Mouse (Mus musculus) lung, postnatal 0 days (tissue): ENCODE data around the gene Cdr1. TPM values are rescaled to one million over a fixed set of nuclear protein-coding genes. Genes with fewer than 3 reads are reported as not detected.

Experiments used
- ATAC-seq: fragments of 200-750 bp; cut with Nextera tagmentation; 2 replicates; pipeline ENCODE4 v1.8.0; 2017; ENCODE audit warnings: moderate library complexity
- DNase-seq: peaks from one replicate; pipeline ENCODE4 v3.0.0-alpha.2; 2016; ENCODE audit warnings: low spot score
- H3K27ac ChIP-seq: fragments of 300-500 bp; sonication (generic); 2 replicates; pipeline ENCODE4 v1.5.1; 2014; ENCODE audit warnings: antibody characterized with exemption, mild to moderate bottlenecking, low read length, mixed read lengths
- H3K27me3 ChIP-seq: fragments of 300-500 bp; sonication (generic); replicated peaks from 2 replicates; pipeline ENCODE4 v1.6.1; 2014; ENCODE audit warnings: low read length, mixed read lengths; ENCODE audit not compliant: insufficient read depth
- H3K36me3 ChIP-seq: fragments of 300-500 bp; sonication (generic); 2 replicates; pipeline ENCODE4 v1.6.1; 2014; ENCODE audit warnings: low read length, mixed read lengths; ENCODE audit not compliant: insufficient read depth
- H3K4me1 ChIP-seq: fragments of 300-500 bp; sonication (generic); 2 replicates; pipeline ENCODE4 v1.6.1; 2014; ENCODE audit warnings: antibody characterized with exemption, low read depth, low read length, mixed read lengths; ENCODE audit not compliant: insufficient read depth
- H3K4me2 ChIP-seq: fragments of 300-500 bp; sonication (generic); replicated peaks from 2 replicates; pipeline ENCODE4 v1.6.1; 2014; ENCODE audit warnings: low read depth, mild to moderate bottlenecking, low read length, moderate library complexity, mixed read lengths
- H3K4me3 ChIP-seq: fragments of 300-500 bp; sonication (generic); 2 replicates; pipeline ENCODE4 v1.5.1; 2014; ENCODE audit warnings: low read depth, low read length
- H3K9ac ChIP-seq: fragments of 300-500 bp; sonication (generic); replicated peaks from 2 replicates; pipeline ENCODE4 v1.6.1; 2014; ENCODE audit warnings: low read depth, mild to moderate bottlenecking
- H3K9me3 ChIP-seq: fragments of 300-500 bp; sonication (generic); 2 replicates; pipeline ENCODE4 v1.6.1; 2016; ENCODE audit warnings: low read length, mixed read lengths
- CTCF ChIP-seq: IDR thresholded peaks from 2 replicates; pipeline ENCODE4 v1.5.1; 2016; ENCODE audit warnings: antibody characterized with exemption, mild to moderate bottlenecking
- EP300 ChIP-seq: IDR thresholded peaks from 2 replicates; pipeline ENCODE4 v1.6.1; 2016; ENCODE audit warnings: antibody characterized with exemption, mild to moderate bottlenecking, control low read depth
- WGBS: fragments of 180-500 bp; shearing (Covaris S2); extraction: QIAGEN DNeasy Blood & Tissue Kit; methylation state at CpG from one replicate; pipeline ENCODE4 v1.1.7; 2014; 5-methylcytosine and 5-hydroxymethylcytosine counted together
- microRNA-seq: library from miRNA; unstranded; fragments of <30 nt; microRNA quantifications from one replicate; pipeline ENCODE4, GENCODE M21; 2016
- polyA plus RNA-seq: library from polyadenylated mRNA; unstranded; fragments of >200 nt; fragmentation: Nextera tagmentation; extraction: Ambion mirVana; gene quantifications from 2 replicates; pipeline ENCODE4 v1.2.1, GENCODE M21; 2015

Cdr1 gene
- polyA plus RNA-seq, 1 experiment from 2014 or later: not detected

- no peak overlapping the region for H3K27ac ChIP-seq
- no peaks in the 10 kb centered on the region for H3K36me3 ChIP-seq
- 53% methylated on average over 2 of the region's 2 CpGs for WGBS
- H3K4me1 ChIP-seq: no peaks in the 10 kb centered on the region
- ATAC-seq: no peak
- DNase-seq: no peak
- TF ChIP-seq CTCF (no peak), EP300 (no peak)
- H3K27me3 ChIP-seq: no peaks in the 10 kb centered on the region
- H3K9me3 ChIP-seq: no peaks in the 10 kb centered on the region
- no peak overlapping the region for H3K9ac ChIP-seq
- H3K4me2 ChIP-seq: no peak overlapping the region
- H3K4me3 ChIP-seq: no peak overlapping the region
Measured at GRCm38 (mm10) chrX:61145416-61145815, 39.9 kb downstream of the Cdr1 start.

GRCm38 (mm10) chrX:61134592-61134991, 50.8 kb downstream of the Cdr1 start:
- DNase-seq: no peak
- H3K27ac ChIP-seq: no peak overlapping the region
- WGBS: 70% methylated on average over 4 of the region's 4 CpGs
- TF ChIP-seq EP300 (no peak), CTCF (peak; percentile 27; the same call in 1 of the 2 replicates)
- H3K9ac ChIP-seq: no peak overlapping the region
- H3K36me3 ChIP-seq: no peaks in the 10 kb centered on the region
- no peaks in the 10 kb centered on the region for H3K9me3 ChIP-seq
- ATAC-seq: no peak
- H3K4me1 ChIP-seq: no peaks in the 10 kb centered on the region
- no peak overlapping the region for H3K4me3 ChIP-seq
- no peaks in the 10 kb centered on the region for H3K27me3 ChIP-seq
- no peak overlapping the region for H3K4me2 ChIP-seq

Small RNA genes lying within 50 kb of the gene (microRNA-seq; reads per million reads assigned to microRNA genes)
- not detected for gene Gm24396
